Mouse (Mus musculus) liver, embryonic 15.5 days (tissue): Measurements from ENCODE around the gene Srbd1. TPM values are rescaled to one million over a fixed set of nuclear protein-coding genes. Genes with fewer than 3 reads are reported as not detected.

Experiments
- ATAC-seq: fragments of 200-750 bp; cut with Nextera tagmentation; 2 replicates; pipeline ENCODE4 v1.8.0; 2017; ENCODE audit warnings: moderate number of reproducible peaks, mild to moderate bottlenecking, moderate library complexity; ENCODE audit not compliant: insufficient read depth
- H3K27ac ChIP-seq: fragments of 300-500 bp; sonication (generic); replicated peaks from 2 replicates; pipeline ENCODE4 v1.5.1; 2015; ENCODE audit warnings: mild to moderate bottlenecking, inconsistent platforms
- H3K27me3 ChIP-seq: fragments of 300-500 bp; sonication (generic); 2 replicates; pipeline ENCODE4 v1.6.1; 2015; ENCODE audit warnings: mild to moderate bottlenecking, inconsistent platforms
- H3K36me3 ChIP-seq: fragments of 300-500 bp; sonication (generic); replicated peaks from 2 replicates; pipeline ENCODE4 v1.6.1; 2015; ENCODE audit warnings: moderate library complexity, mild to moderate bottlenecking, inconsistent platforms
- H3K4me1 ChIP-seq: fragments of 300-500 bp; sonication (generic); replicated peaks from 2 replicates; pipeline ENCODE4 v1.6.1; 2015; ENCODE audit warnings: inconsistent platforms
- H3K4me2 ChIP-seq: fragments of 300-500 bp; sonication (generic); 2 replicates; pipeline ENCODE4 v1.6.1; 2015; ENCODE audit warnings: moderate library complexity, mild to moderate bottlenecking, inconsistent platforms
- H3K4me3 ChIP-seq: fragments of 300-500 bp; sonication (generic); replicated peaks from 2 replicates; pipeline ENCODE4 v1.5.1; 2015; ENCODE audit warnings: mild to moderate bottlenecking, inconsistent platforms
- H3K9ac ChIP-seq: fragments of 300-500 bp; sonication (generic); 2 replicates; pipeline ENCODE4 v1.6.1; 2015; ENCODE audit warnings: moderate library complexity, mild to moderate bottlenecking, inconsistent platforms
- H3K9me3 ChIP-seq: fragments of 300-500 bp; sonication (generic); replicated peaks from 2 replicates; pipeline ENCODE4 v1.6.1; 2016; ENCODE audit warnings: inconsistent platforms
- WGBS: fragments of 180-500 bp; shearing (Covaris S2); methylation state at CpG from one replicate; pipeline ENCODE4 v1.1.7; 2015; ENCODE audit warnings: mixed read lengths; ENCODE audit not compliant: insufficient replicate concordance; 5-methylcytosine and 5-hydroxymethylcytosine counted together
- polyA plus RNA-seq: library from polyadenylated mRNA; unstranded; fragments of >200 nt; fragmentation: Nextera tagmentation; extraction: Ambion mirVana; gene quantifications from 2 replicates; pipeline ENCODE4 v1.2.1, GENCODE M21; 2015

Gene Srbd1
- polyA plus RNA-seq, 1 experiment from 2014 or later = 8.0 TPM

DNA sequence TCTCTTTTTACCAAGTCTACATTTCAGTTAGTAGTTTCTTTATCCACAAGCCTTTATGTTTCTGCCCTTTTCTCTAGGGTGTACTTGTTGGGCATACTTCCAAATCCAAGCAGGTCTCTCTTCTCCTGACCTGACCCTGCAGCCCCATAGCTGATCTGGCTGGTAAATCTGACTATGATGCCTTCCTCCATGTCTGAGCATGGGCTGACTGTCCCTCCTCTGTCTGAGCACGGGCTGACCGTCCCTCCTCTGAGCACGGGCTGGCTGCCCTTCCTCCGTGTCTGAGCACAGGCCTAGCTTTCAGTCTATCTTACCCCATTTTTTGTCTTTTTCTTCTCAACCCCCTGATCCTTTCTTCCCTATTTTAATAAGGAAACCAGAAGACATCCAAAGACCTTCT, 162.7 kb downstream of the Srbd1 start:
- H3K9me3 ChIP-seq = no peaks in the 10 kb centered on the region
- ATAC-seq = no peak
- 84% methylated on average over 4 of the region's 4 CpGs for WGBS
- H3K9ac ChIP-seq = no peak overlapping the region
- no peak overlapping the region for H3K4me2 ChIP-seq
- no peaks in the 10 kb centered on the region for H3K27me3 ChIP-seq
- no peak overlapping the region for H3K27ac ChIP-seq
- H3K4me1 ChIP-seq = peaks cover 4% of the 10 kb centered on the region; the same call in 1 of the 2 replicates
- no peak overlapping the region for H3K4me3 ChIP-seq
- H3K36me3 ChIP-seq = 0 out of 2 replicates have a peak, but pooled peaks cover 2% of the 10 kb centered on the region

DNA sequence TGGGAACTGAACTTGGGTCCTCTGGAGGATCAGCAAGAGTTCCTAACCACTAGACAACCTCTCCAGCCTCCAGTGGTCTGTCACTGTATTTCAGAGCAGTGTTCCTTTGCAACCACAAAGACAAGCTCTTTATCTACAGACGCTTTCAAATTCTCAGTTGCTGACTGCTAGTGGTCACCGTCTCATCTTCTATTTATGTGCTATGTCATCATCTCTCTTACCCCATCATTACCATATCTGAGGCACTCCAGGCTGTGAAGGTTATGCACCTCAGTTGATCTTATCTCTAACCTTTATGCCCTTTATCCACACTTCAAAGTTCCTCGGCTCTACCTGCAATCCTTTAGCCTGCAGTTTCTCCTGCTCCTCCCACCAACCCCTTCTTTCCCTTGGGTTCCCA, 163.1 kb downstream of the Srbd1 start:
- Histone ChIP-seq H3K36me3 (0 out of 2 replicates have a peak, but pooled peaks cover 2% of the 10 kb centered on the region), H3K9me3 (no peaks in the 10 kb centered on the region), H3K4me1 (peaks cover 4% of the 10 kb centered on the region; the same call in 1 of the 2 replicates), H3K4me2 (no peak overlapping the region), H3K27me3 (no peaks in the 10 kb centered on the region), H3K4me3 (no peak overlapping the region), H3K27ac (no peak overlapping the region), H3K9ac (no peak overlapping the region)
- no peak for ATAC-seq
- 76% methylated on average over 3 of the region's 3 CpGs for WGBS

DNA sequence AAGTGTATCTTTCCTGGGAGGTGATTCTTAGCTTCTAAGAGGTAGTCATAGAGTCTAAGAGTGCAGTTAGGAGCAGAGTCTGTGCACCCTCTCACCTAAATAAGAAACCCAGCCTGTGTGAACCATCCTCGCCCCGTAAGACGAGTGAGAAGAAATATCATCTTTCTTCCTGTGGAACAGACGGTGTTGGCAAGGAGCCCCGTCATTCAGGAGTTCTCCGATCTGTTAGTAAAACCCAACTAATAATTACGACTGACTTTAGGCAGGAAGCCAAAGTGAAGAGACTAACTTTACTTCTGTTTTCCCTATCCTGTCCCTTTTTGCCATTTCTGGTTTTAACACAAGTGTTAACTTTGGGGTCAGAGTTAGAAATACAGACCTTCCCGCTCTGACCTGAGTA, 166.1 kb downstream of the Srbd1 start:
- ATAC-seq = no peak
- Histone ChIP-seq H3K9me3 (no peaks in the 10 kb centered on the region), H3K4me1 (no peaks in the 10 kb centered on the region), H3K27me3 (no peaks in the 10 kb centered on the region), H3K36me3 (0 out of 2 replicates have a peak, but pooled peaks cover 2% of the 10 kb centered on the region), H3K4me3 (no peak overlapping the region), H3K27ac (no peak overlapping the region), H3K4me2 (no peak overlapping the region), H3K9ac (no peak overlapping the region)
- 76% methylated on average over 8 of the region's 8 CpGs for WGBS

DNA sequence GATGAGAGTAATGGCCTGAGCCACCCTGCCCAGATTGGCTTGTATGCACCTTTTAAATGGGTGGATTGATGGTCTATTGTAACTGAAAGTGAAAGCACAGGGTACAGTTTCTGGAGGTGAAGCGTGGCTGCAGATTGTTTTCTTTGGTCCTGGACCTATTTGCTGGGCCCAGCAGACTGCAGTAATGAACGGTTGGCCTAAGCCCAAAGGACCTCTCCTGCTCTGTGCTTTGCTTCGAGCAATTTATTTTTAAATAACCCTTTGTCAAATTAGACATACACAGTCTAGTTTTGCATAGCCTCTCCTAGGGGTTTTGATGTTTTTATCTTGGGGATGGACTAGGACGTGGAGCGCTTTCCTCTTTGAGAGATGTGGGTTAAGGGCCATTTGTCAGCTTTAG, 169.9 kb downstream of the Srbd1 start:
- H3K27me3 ChIP-seq = no peaks in the 10 kb centered on the region; the same call in 1 of the 2 replicates
- no peak overlapping the region for H3K4me3 ChIP-seq
- H3K4me2 ChIP-seq = no peak overlapping the region
- 67% methylated on average over 5 of the region's 5 CpGs for WGBS
- no peaks in the 10 kb centered on the region for H3K4me1 ChIP-seq
- no peaks in the 10 kb centered on the region for H3K9me3 ChIP-seq
- H3K36me3 ChIP-seq = no peaks in the 10 kb centered on the region
- ATAC-seq = no peak
- no peak overlapping the region for H3K9ac ChIP-seq
- H3K27ac ChIP-seq = no peak overlapping the region

DNA sequence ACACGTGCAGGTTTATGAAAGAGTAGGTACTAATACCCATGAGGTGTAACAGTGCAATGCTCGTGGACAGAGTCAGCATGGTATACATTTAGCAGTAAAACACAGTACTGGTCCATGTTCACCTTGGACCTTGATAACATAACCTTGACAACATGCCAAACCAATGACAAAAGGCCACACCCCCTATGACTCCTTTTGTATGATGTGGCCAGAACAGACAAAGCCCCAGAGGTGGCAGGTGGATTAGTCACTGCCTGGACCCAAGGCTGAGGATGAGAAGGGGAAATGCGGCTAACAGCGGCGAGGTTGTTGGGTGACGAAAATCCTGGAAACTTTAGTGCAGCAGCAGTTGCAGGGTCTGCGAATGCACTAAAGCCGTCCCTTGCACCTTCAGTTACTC, 170.4 kb downstream of the Srbd1 start:
- no peaks in the 10 kb centered on the region; the same call in 1 of the 2 replicates for H3K27me3 ChIP-seq
- WGBS = 76% methylated on average over 8 of the region's 8 CpGs
- no peak overlapping the region for H3K27ac ChIP-seq
- no peaks in the 10 kb centered on the region for H3K9me3 ChIP-seq
- H3K4me1 ChIP-seq = no peaks in the 10 kb centered on the region
- no peak for ATAC-seq
- no peak overlapping the region for H3K9ac ChIP-seq
- H3K4me2 ChIP-seq = no peak overlapping the region
- no peak overlapping the region for H3K4me3 ChIP-seq
- H3K36me3 ChIP-seq = no peaks in the 10 kb centered on the region

DNA sequence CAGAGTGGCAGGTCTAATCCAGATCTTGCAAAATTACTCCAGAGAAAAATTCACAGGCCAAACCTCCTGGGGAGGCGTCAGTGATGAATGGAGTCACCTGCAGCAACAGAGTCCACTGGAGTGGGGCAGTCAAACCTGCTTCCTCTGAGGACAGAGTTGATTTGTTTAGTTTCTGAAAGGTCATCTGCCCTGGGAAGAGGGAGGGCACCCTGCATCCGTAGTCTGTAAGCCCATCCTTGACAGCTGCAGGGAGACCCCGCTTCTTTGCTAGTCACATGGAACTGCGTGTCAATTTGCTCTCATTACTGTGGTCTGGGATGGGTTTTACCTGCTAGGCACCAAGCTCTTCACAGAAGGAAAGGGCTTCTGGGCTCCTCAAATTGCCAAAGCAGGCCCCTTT, 173.9 kb downstream of the Srbd1 start:
- ATAC-seq = no peak
- H3K9me3 ChIP-seq = no peaks in the 10 kb centered on the region
- H3K27ac ChIP-seq = no peak overlapping the region
- H3K36me3 ChIP-seq = no peaks in the 10 kb centered on the region
- H3K4me1 ChIP-seq = no peaks in the 10 kb centered on the region
- H3K4me2 ChIP-seq = no peak overlapping the region
- H3K27me3 ChIP-seq = no peaks in the 10 kb centered on the region; the same call in 1 of the 2 replicates
- no peak overlapping the region for H3K4me3 ChIP-seq
- H3K9ac ChIP-seq = no peak overlapping the region
- 48% methylated on average over 4 of the region's 4 CpGs for WGBS

DNA sequence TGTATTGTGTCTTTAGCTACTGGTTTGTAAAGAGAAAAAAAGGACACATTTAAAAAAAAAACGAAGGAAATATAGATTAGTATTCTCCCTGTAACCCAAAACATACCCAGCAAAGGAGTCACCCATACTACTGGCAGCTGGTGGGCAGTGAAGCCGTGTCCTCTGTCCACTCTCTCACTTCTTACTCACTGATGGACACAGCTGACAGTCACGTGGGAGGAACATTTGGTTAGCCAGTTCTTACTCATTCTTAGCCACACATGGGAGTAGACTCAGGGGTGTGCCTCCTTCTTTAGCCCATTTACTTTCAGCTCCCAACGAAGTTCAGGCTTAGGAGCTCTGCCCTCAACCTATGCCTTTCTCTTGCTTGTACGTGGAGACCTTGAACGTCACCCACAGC, 183.3 kb downstream of the Srbd1 start:
- H3K4me1 ChIP-seq = no peaks in the 10 kb centered on the region
- H3K9me3 ChIP-seq = no peaks in the 10 kb centered on the region
- no peak overlapping the region for H3K27ac ChIP-seq
- ATAC-seq = no peak
- H3K36me3 ChIP-seq = no peaks in the 10 kb centered on the region
- no peak overlapping the region for H3K4me3 ChIP-seq
- peaks cover 12% of the 10 kb centered on the region; the same call in 1 of the 2 replicates for H3K27me3 ChIP-seq
- no peak overlapping the region for H3K4me2 ChIP-seq
- H3K9ac ChIP-seq = no peak overlapping the region
- 52% methylated on average over 6 of the region's 6 CpGs for WGBS

DNA sequence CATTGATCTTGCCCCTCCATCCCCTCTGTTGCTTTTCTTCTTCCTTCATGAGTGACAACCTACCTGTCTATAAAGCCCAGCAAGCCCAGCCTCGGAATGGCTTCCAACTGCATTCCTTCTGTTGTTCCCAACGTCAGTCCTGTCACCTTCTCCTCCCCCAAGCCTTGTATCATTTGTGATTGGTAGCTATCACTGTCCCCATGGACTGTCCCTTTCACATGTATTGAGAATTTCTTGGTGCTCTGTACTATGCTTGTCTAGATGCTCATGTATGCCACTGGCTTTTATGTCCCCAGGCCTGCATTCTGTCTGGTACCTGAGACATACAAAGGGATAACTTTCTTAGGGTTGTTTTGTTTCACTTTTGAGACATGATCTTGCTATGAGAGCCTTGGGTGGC, 193.2 kb downstream of the Srbd1 start:
- Histone ChIP-seq H3K4me2 (no peak overlapping the region), H3K36me3 (no peaks in the 10 kb centered on the region), H3K9ac (no peak overlapping the region), H3K4me3 (no peak overlapping the region), H3K27me3 (peaks cover 15% of the 10 kb centered on the region; the same call in 1 of the 2 replicates), H3K4me1 (no peaks in the 10 kb centered on the region), H3K27ac (no peak overlapping the region), H3K9me3 (no peaks in the 10 kb centered on the region)
- WGBS = 48% methylated on average over 2 of the region's 2 CpGs
- ATAC-seq = no peak

DNA sequence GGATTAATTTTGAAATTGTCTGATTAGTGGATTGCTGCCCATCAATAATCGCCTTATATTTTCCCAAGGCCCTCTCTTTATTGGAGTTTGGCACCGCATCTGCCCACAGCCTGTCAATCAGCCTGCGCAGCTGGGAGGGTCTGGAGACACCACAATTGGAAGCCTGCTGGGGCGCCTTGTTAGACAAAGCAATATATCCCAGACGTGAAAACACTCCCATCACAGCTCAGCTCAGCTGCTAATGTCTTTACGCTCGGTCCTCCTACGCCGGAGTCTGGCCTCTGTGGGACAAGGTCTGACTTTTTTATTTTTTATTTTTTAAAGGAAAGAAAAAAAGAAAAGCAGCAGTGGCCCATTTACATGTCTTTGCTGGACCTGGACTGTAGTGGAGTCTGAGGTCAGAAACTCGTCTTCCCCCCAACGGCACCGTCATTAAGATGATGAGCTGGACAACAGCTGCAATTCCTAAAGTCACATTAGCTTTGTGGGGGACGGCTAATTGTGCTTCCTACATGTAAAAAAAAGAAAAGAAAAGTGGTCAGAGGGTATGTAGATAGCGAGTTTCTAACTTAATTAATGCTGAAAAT, 195.0 kb downstream of the Srbd1 start:
- 67% methylated on average over 14 of the region's 14 CpGs for WGBS
- H3K4me1 ChIP-seq = no peaks in the 10 kb centered on the region
- no peak overlapping the region for H3K4me3 ChIP-seq
- no peak overlapping the region for H3K9ac ChIP-seq
- no peaks in the 10 kb centered on the region for H3K9me3 ChIP-seq
- no peak overlapping the region for H3K27ac ChIP-seq
- ATAC-seq = no peak
- peaks cover 13% of the 10 kb centered on the region; the same call in 1 of the 2 replicates for H3K27me3 ChIP-seq
- no peaks in the 10 kb centered on the region for H3K36me3 ChIP-seq
- H3K4me2 ChIP-seq = no peak overlapping the region

DNA sequence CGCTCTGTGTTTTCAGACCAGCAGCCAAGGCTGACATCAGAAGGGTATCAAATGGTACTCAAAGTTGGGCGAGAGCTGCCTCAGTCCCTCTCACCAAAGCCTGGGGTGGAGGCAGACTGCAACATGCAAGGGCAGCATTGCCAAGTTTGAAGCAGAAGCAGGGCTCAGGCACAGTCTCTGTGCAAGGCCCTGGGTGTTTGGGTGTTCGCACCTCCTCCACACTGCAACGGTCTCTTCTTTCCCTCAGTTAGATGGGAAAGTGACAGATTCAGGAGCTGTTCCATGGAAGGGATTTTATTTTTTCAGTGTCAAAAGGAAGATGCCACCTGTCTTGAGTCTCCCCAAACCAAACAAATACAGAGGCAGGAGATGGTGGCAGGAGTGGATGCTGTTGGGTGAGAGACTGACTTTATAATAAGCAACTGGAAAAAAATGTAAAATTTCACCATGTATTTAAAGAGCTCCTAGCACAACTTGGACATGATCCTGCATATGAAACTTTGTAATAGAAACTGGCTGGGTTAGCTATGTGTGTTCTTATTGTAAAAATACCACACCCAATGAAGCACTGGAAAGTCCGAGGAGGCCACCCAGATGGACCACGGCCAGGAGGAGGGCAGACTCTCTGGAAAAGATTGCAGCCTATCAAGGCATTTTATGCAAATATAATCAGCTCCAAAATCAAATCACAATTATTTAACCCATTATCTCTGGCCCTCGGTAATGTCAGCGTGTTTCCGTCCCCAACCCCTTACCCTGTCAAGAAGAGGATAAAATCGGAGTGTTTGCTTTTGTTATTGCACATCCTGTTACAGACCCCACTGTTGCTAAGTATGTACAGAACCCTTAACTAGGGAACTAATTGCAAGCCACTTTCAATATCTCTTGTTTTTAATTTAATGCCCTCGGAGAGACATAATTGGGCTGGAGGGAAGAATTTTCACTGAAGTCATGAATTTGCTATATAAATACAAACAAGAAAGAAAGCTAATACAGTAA, 195.8 kb downstream of the Srbd1 start:
- WGBS = 70% methylated on average over 11 of the region's 11 CpGs
- ATAC-seq = no peak
- no peak overlapping the region for H3K27ac ChIP-seq

DNA sequence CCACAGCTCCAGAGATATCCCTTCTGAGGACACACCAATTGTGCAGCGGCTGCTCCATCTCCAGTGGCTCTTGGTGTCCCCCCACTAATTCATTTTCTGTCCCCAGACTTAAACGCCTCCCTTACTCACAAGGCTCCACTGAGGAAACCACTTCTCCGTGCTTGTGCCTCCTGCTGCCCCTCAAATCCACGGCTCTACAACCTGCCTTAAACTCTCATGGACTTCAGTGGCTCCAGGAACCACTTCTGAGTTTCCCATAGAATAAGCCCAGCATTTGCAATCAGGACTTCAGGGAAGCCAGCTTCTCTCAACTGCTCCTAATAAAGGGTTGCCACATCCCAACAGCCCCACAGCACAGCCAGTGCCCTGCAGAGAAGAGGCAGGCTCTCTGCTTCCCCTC, 200.2 kb downstream of the Srbd1 start:
- no peak for ATAC-seq
- Histone ChIP-seq H3K4me3 (no peak overlapping the region), H3K9me3 (0 out of 2 replicates have a peak, but pooled peaks cover 4% of the 10 kb centered on the region), H3K27ac (no peak overlapping the region), H3K36me3 (no peaks in the 10 kb centered on the region), H3K9ac (no peak overlapping the region), H3K4me2 (no peak overlapping the region), H3K4me1 (no peaks in the 10 kb centered on the region), H3K27me3 (peaks cover 13% of the 10 kb centered on the region)
- 63% methylated on average over 4 of the region's 4 CpGs for WGBS

More for the DNA sequence above, 195.8 kb downstream of the Srbd1 start:
- Histone ChIP-seq H3K4me2 (no peak overlapping the region), H3K9me3 (no peaks in the 10 kb centered on the region), H3K9ac (no peak overlapping the region), H3K27me3 (peaks cover 13% of the 10 kb centered on the region; the same call in 1 of the 2 replicates), H3K4me3 (no peak overlapping the region), H3K4me1 (no peaks in the 10 kb centered on the region), H3K36me3 (no peaks in the 10 kb centered on the region)
